Mouse (Mus musculus): ENCODE measurements around the gene Prkcb.

The Prkcb gene

GRCm38 (mm10) chr7:122289243-122290111 lies 926 bp downstream of the Prkcb start:
- no peak for DNase-seq (ENCODE audit: low spot score in 2 of 2)

- DNase-seq (ENCODE audit: low spot score in 2 of 2) = peak in 1 of 2 experiments; percentile 41
Measured at GRCm38 (mm10) chr7:122290165-122290564, 1.6 kb downstream of the Prkcb start.

- no peak for DNase-seq (ENCODE audit: low spot score in 2 of 2)
Measured at GRCm38 (mm10) chr7:122290771-122291170, 2.2 kb downstream of the Prkcb start.

DNA sequence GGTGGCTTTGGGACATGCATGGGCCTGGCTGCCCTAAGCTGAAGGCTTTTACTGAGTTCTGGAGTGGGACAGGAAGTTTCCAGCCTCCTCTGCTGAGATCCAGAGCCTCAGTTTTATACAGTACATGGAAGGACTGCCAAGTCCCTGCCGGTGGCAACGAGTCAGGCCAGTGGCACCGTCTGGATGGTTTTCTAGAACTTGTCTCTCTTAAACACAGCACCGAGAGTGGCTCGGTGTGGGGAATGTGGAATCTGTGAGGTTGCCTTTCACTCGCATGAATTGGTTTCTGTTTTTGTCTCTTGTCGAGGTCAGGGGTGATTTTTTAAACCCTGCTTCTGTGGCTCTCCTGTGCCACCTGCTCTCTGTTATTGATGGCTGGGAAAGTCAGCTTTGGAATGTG lies 3.6 kb downstream of the Prkcb start:
- DNase-seq (ENCODE audit: low spot score in 2 of 2) = no peak

GRCm38 (mm10) chr7:122294111-122294510 lies 5.6 kb downstream of the Prkcb start:
- no peak for DNase-seq (ENCODE audit: low spot score in 2 of 2)

DNA sequence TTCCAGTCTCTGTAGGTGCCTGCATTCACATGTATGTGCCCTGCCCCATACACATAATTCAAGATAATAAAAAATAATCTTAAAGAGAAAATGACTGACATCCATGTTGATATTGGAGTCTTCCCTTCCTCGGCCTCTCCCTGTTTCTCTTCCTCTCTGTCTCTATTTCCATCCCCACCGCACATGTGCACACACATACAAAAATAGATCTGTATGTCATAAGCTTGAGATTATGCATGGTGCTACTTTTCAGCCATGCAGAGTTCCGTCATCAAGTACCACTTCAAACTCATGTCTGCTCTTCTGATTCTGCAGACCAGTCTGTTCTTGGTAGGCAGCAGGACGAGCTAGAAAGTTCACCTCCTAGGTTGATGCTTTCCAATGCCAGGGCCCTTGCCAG lies 6.8 kb downstream of the Prkcb start:
- DNase-seq (ENCODE audit: low spot score in 2 of 2) = no peak

DNA sequence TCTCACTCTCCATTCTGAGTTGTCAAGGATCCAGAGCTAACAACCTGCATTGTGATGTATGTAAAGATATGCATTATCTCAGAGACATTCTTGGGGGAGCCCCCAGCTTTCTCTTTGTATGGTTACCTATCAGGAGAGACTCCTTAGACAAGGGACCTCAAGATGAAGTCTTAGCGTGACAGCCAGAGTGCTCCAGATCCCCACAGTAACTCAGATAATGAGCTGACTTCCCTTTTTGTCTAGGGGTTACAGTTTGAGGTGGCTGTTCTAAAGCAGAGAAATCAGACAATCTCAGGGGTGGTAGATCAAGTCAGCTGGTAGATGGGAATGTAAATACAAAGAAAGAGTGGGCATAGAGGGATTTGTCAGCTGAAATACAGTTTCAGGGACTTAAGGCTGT lies 7.8 kb downstream of the Prkcb start:
- no peak for DNase-seq (ENCODE audit: low spot score in 2 of 2)

DNA sequence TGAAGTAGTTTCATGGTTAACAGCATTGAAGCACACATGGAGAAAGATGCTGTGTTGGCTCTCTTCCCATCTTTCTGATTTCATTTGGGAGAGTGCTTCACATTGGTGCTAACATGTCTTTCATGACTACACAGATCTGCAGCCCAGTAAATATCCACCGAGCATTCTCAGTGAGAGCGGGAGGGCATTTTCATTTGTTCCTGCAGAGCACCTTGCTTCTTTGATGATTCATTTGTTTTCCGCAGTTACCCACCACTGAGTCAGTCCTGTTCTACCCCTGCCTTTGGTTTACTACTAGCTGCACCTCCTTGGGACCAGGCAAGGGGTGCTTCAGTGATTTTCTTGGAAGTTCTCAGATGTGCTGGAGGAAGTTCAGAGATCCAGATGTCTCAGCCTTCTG lies 8.3 kb downstream of the Prkcb start:
- DNase-seq (ENCODE audit: low spot score in 2 of 2) = no peak

DNA sequence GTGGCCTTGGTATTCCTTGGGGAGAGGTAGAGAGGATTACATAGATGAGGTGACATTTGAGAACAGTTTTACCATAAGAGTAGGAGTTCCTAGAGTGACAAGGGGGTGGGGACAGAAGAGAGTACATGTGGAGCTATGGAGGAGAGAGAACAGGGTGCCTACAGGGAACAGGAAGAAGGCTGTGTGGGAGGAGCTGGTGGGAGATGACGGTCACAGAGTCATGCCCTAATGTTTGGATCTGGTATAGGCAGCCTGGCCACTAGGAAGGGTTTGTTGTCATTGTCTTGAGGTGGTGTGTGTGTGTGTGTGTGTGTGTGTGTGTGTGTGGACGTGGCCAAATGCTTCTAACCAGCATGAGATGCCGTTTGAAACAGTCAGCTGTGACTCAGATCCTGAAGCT lies 9.1 kb downstream of the Prkcb start:
- no peak for DNase-seq (ENCODE audit: low spot score in 2 of 2)

GRCm38 (mm10) chr7:122298715-122299114 lies 10.2 kb downstream of the Prkcb start:
- DNase-seq (ENCODE audit: low spot score in 2 of 2) = no peak

GRCm38 (mm10) chr7:122300538-122300937 lies 12.0 kb downstream of the Prkcb start:
- no peak for DNase-seq (ENCODE audit: low spot score in 2 of 2)

GRCm38 (mm10) chr7:122302538-122302937 lies 14.0 kb downstream of the Prkcb start:
- DNase-seq (ENCODE audit: low spot score in 2 of 2) = no peak

DNA sequence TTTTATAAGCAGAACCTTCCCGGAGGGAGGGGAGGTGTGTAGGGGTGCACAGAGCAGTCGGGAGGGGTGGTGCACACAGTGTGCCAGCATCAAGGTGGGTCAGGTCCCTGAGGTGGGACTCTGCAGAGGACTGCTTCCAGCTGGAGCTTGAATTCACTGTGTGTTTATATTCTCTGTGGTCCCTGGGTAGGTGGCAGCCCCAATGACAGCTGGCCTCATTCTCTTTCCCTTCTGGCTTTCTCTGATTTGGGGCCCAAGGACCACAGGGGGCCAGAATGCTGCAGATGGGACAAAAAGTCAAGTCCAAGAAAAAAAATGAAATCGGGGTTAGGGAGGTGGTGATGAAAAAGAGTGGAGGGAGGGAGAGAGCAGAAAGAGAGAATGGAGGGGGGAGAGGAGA lies 15.4 kb downstream of the Prkcb start:
- DNase-seq (ENCODE audit: low spot score in 2 of 2) = no peak

DNA sequence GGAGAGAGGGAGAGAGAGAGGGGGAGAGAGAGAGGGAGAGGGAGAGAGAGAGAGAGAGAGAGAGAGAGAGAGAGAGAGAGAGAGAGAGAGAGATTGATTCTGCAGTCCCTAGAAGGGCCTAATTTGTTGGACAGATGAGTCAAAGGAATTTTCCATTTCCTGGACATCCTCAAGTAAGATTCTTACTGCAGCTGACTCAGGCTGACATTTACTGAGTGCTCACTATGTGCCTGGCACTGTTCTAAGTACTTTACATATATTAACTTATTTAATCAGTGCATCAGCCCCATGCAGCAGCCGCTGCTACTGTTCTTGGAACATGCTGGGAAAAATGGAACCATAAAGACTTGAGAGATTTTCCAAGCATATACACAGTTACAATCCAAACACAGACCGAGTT lies 16.0 kb downstream of the Prkcb start:
- DNase-seq (ENCODE audit: low spot score in 2 of 2) = no peak

GRCm38 (mm10) chr7:122307241-122307640 lies 18.7 kb downstream of the Prkcb start:
- no peak for DNase-seq (ENCODE audit: low spot score in 2 of 2)

- no peak for DNase-seq (ENCODE audit: low spot score in 2 of 2)
Measured at GRCm38 (mm10) chr7:122308661-122309060, 20.1 kb downstream of the Prkcb start.

DNA sequence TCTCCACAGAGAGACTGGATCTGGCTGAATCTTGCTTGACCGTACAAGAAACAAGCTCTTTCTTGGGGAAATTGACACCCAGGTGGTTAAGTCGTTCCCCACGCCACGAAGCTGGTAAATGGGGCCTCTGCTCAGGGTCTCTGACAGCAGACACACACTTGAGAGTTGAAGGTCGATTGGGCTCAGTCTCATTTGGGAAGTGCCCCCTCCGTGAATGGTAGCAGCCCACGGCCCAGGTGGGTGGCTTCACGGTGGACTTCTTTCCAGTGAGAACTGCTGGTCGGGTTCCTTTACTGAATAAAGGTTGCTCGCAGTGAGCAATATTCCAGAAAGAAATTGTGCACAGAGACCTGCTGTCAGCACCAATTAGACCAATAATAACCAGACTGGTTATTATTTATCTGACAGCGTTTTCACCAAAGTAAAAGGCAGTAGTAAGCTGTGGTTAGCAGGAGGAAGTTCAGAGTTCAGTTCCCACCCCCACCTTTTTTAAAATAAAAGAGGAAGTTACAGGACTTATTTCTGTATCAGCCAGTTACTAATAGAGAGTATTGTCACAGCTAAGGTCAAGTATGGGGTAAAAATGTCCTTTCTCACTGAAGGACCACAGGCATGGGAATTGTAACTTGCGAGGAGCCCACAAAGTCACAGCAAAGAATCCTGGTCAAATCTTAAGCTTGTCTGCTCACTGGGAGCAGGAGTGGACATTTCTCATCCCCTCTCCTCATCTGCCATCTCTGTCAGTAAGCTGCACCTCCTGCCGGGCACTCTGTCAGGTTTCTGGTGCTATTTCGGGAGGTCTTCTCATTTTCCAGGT lies 21.6 kb downstream of the Prkcb start:
- no peak for DNase-seq (ENCODE audit: low spot score in 2 of 2)

DNA sequence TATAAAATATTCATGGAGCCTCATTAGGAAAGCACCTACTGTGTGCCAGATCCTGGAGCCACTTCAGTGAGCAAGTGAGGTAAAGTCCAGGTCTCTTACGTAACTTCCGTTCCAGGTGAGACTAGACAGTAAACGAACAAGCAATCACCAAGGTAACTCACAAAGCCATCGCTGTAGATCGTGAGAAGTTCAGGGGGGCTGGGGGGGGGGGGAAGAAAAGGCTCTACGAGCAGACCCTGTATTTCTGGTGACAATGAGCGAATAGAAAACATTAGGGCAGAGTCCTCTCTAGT lies 22.1 kb downstream of the Prkcb start:
- no peak for DNase-seq (ENCODE audit: low spot score in 2 of 2)

DNA sequence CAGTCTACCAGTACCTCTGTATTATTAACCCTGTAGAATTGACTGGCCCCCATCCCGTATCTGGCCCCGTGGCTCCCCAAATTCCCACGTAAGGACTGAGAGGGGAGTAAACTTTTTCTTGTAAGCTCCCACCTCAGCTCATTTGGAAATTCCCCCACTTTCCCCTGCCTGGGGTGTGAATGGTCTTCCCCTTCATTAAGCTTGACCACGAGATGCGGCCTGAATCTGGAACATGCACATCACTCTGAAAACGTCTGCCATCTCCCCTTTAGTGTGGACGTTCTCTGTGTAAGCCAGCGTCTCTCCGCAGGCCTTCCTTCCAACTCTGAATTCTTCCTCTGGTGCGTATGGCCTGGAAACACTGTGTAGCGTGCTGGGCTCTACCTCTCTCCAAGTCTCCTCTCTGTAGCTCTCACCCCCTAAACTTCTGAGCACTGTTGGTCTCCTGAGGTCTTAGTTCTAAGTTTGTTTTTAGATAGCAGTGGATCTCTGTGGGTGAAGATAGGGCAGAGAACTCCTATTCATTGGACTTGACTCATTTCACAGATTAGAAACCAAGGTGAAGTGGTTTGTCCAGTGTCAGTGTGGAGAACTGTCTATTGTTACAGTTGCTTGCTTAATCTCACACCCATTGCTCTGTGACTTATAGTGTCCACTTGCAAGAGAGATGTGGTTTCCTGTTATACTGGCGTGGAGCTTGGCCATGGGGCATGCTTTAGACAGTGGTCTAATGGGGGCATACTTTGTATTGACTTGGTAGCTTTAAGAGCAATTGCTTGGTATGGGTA lies 25.3 kb downstream of the Prkcb start:
- no peak for DNase-seq (ENCODE audit: low spot score in 2 of 2)

DNA sequence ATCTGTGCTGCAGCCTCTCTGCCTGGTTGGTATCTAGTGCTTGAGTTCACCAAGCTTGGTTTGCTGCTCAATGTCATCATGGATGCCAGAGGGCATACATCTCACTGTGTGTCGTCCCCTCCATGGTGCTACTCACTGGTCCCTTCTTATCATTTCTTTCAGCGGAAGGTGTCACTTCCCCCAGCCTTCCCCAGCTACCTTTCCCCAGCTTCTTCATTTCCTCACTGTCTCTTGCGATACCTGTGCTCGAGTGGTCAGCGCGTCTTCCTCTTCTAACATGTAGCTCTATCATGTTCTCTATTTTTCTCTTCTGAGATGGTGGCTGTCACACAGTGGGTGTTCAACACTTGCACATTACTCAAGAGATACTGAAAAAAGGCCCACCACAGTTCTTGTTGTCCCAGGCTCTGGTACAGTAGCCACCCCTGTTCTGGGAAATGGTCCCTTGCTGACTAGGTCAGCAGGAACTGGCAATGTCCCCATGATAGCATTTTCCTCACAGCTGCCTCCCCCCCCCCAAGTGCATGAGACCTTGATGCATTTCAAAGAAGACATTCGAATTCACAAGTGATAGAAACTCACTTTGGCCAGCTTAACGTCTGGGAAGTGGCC lies 27.3 kb downstream of the Prkcb start:
- DNase-seq (ENCODE audit: low spot score in 2 of 2) = no peak

- no peak for DNase-seq (ENCODE audit: low spot score in 2 of 2)
Measured at GRCm38 (mm10) chr7:122316681-122317080, 28.1 kb downstream of the Prkcb start.

- DNase-seq (ENCODE audit: low spot score in 2 of 2) = no peak
Measured at GRCm38 (mm10) chr7:122317485-122317884, 28.9 kb downstream of the Prkcb start.
